Mouse (Mus musculus) telencephalon, adult 2 months (tissue): Measurements from ENCODE around the gene 1700024P04Rik.
A peak's percentile ranks its signal among the peaks of the same experiment; 100 is the strongest.

Experiments
- DNase-seq: peaks from one replicate; pipeline ENCODE4 v3.0.0-alpha.2; 2011; ENCODE audit warnings: low read depth, low spot score

Gene 1700024P04Rik

DNA sequence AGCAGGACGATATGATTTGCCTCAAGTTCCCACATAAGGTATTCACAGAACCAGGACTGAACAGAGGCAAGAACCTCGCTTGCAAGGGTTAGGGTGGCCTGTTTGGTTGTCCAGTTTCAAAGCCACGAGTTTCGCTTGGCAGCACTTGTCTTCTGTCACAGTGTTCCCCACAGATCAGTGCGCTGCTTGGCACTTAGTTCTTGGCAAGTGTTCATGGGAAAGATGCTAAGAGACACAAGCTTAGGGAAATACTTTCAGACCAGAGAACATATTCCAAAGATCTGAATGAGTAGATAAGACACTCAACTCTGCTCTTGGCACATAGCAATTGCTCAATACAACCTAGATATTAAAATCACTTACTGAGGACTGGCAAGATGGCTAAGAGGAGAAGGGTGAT lies 17.8 kb downstream of the 1700024P04Rik start:
- DNase-seq = no peak

DNA sequence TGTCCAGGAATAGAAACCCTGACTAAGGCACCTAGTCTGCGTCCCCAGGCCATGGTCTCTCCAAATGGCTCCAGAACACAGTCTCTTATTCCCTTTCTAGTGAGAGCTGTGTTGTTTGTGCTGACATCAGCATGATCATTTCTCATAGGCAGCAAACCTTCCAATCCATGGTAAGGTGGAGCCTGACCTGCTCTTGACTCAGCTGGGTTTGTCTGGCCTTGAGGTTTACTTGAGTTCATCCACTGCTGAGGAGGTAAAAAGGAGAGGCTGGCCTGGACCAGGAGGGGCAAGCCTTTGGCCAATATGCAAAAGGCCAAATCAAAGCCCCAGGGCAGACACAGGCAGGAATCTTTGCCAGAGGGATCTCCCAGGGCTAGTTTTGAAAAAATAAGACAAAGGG lies 20.8 kb downstream of the 1700024P04Rik start:
- DNase-seq = no peak

DNA sequence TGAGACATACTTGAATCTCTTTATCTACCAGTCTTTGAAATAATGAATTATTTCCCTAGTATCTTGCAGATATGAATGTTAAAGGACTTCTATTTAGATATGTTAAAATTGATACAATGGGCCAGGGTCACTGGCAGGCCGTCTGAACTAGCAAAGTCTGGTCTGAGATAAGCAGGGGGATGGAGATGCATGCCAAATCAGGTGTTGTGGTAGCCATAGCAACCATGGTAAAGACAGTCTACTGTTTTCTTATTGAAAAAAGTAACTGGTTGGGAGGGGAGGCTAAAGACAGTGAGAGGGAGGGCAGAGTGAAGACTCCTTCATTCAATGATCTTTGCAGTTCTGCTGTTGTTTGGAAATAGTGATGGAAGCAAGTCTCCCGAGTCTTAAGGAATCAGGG lies 26.2 kb downstream of the 1700024P04Rik start:
- DNase-seq = no peak

- DNase-seq = no peak
These were observed 28.2 kb downstream of the 1700024P04Rik start for GRCm38 (mm10) chr13:98956209-98956608.

- no peak for DNase-seq
These were observed 28.7 kb downstream of the 1700024P04Rik start for GRCm38 (mm10) chr13:98955676-98956075.

- no peak for DNase-seq
These were observed 29.1 kb downstream of the 1700024P04Rik start for GRCm38 (mm10) chr13:98955226-98955625.

GRCm38 (mm10) chr13:98953830-98954229 lies 30.5 kb downstream of the 1700024P04Rik start:
- peak; percentile 34 for DNase-seq

DNA sequence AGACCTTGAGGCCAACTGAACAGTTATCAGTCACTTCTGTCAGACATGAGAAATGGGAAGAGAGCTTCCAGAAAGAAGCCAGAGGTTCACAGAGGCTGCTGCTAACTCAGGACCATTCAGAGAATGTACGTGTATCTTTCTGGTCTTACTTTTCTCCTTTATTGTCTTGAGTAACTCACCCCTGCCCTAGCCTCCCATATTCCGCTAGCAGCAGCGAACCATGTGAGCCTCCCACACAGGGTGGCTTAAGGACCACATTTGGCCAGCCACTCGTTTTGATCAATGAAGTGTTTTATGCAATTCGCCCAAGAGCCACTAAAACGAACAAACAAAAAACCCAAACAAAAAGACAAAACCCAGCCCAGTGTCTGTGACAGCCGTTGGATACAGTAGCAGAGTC lies 32.4 kb downstream of the 1700024P04Rik start:
- no peak for DNase-seq

GRCm38 (mm10) chr13:98948146-98948545 lies 36.2 kb downstream of the 1700024P04Rik start:
- no peak for DNase-seq

DNA sequence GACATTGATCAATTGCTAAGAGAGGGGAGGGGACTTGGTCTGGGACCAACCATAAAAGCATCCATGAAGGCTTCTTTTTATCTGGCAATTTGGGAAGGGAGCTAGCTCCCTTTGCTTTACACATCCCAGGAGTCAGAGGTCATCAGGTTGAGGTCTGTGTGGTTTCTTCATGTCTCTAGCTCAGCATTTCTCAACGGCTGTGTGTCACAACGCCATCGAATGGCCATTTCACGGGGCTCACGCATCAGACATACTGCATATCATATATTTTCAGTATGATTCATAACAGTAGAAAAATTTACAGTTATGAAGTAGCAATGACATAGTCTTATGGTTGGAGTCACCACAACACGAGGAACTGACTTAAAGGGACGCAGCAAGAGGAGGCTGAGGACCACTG lies 37.9 kb downstream of the 1700024P04Rik start:
- DNase-seq = no peak

DNA sequence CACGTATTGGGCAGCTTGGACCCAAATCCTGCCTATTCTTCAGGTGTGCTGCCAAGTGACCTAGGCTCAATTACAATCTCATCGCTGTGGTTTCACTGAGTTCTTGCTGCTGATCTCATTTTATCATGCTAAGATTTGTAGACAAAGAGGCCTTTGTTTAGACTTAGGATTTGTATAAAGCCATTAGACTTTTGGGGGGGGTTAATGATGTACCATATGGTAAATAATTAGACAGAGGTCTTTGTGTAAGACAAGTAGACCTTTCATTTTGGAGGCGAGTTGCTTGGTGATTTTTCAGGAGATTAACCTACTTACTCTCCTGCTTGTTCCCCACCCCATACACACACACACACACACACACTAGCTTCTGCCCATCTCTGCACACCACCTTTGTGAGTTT lies 38.5 kb downstream of the 1700024P04Rik start:
- DNase-seq = no peak

DNA sequence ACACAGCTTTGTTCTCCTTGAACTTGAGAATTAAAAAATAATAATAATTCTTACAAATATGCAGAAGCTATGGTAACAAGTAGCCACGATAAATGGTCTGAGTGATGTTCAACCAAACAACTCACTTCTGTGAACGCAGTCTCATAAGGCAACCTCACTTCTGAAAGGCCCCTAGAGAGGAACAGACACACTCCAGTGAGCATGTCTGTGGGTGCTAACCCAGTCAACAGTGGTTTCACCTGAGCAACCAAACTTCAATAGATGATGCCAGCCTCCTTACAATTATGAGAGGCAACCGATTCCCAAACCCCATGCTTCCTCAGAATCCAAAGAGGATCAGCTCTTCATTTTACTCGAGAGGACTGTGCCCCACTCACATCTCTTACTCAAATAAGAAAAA lies 39.0 kb downstream of the 1700024P04Rik start:
- no peak for DNase-seq

- DNase-seq = no peak
These were observed 39.7 kb downstream of the 1700024P04Rik start for GRCm38 (mm10) chr13:98944620-98945081.

GRCm38 (mm10) chr13:98942360-98942759 lies 42.0 kb downstream of the 1700024P04Rik start:
- DNase-seq = no peak

DNA sequence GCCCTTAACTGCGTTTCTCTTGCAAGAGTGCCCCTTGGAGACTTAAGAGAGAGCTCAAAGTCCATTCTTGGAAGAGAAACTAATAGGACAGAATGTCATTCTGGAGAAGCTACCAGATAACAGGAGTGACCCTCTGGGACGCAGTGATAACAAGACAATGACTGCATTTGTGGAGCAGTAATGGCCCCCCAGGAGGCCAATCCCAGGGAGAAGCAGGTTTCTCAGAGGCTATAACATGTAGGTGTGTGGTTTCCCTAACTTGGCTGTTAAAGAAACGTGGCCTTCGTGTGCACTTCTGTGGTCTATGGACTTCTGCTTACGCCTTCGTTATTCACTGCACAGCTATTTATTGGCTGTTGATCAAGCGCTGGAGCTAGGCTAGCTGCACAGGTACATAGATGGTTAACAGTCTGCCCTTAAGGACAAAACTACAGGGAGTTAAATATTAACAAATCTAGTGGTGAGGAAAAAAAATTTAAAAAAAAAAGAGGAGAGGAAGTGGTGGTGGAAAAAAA lies 42.5 kb downstream of the 1700024P04Rik start:
- DNase-seq = no peak

DNA sequence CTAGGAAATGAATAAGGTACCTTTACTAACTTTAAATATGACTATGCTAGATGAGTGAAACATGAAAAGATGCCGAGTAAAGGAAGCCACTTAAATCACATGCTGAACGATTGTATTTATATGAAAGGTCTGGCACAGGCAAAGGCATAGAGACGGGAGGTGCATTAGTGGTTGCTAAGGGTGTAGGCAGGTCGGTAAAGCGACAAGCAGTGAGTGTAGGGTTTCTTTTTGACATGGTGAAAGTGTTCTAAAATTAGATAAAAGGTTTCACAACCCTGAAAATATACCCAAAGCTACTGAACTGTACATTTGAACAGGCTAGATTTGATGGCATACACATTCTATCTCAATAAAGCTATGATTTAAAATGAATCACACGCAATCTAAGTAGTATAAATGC lies 47.3 kb downstream of the 1700024P04Rik start:
- no peak for DNase-seq
